37 mouse cellular contexts compared by ENCODE assay signal in the genomic region with DNA sequence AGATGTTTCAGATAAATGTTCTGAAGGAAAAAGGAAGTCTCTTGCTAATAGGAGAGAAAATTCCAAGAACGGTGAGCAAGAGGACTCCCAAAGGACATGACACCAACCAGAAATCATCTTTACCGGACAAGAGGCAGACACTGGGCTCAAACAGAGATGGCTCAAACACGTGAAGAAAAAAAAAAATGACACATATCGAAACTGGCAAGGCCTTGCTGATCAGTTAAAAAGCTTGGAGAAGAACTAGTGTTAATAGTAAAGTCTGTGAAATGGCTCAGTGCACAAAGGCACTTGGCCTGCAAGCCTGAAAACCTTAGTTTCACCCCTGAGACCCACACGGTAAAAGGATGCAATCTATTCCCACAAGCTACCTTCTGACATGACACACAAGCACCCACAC. TPM values are rescaled to one million over a fixed set of nuclear protein-coding genes. Genes with fewer than 3 reads are reported as not detected.
"Had no signal": no experiment of that assay in that cellular context is flagged by ENCODE, and none has a peak within 500 bp of the region (broad histone marks: within the 10 kb centered on the region; RNA-seq: fewer than 3 reads in every experiment).

No protein-coding gene starts in this region.

- H3K4me1 ChIP-seq: heart, embryonic 12.5 days; heart, embryonic 13.5 days; heart, embryonic 15.5 days; hindbrain, embryonic 10.5 days; hindbrain, embryonic 12.5 days; hindbrain, embryonic 13.5 days; hindbrain, embryonic 15.5 days; intestine, embryonic 15.5 days; kidney, embryonic 15.5 days had no signal

- DNase-seq: heart, postnatal 10 days; heart, postnatal 14 days; heart, postnatal 36 days; heart, postnatal 4 days; kidney, adult 11 months; kidney, adult 18-20 months; kidney, adult 2 months; kidney, adult 8-10 months; kidney, adult 9 months; kidney, postnatal 10 days; kidney, postnatal 14 days; kidney, postnatal 25 days; kidney, postnatal 36 days; kidney, postnatal 4 days; layer of hippocampus, adult 9-11 months; layer of hippocampus, postnatal 36 days had no signal

- ATAC-seq: hindbrain, embryonic 16.5 days; hindbrain, postnatal 0 days; inflammation-experienced regulatory T-cells, adult 6 months; intestine, embryonic 15.5 days; intestine, postnatal 0 days had no signal

- H3K27ac ChIP-seq: heart, embryonic 13.5 days; heart, embryonic 15.5 days; hindbrain, embryonic 10.5 days; hindbrain, embryonic 12.5 days; hindbrain, embryonic 13.5 days; hindbrain, embryonic 14.5 days; hindbrain, embryonic 15.5 days; hindbrain, postnatal 0 days; intestine, embryonic 15.5 days; kidney, embryonic 15.5 days; kidney, postnatal 0 days; layer of hippocampus, adult 2 months; left cerebral cortex, adult 2 months had no signal

- H3K4me3 ChIP-seq: heart, embryonic 12.5 days; heart, embryonic 13.5 days; heart, embryonic 15.5 days; hindbrain, embryonic 10.5 days; hindbrain, embryonic 12.5 days; hindbrain, embryonic 13.5 days; hindbrain, embryonic 15.5 days; intestine, embryonic 15.5 days; kidney, embryonic 15.5 days; layer of hippocampus, adult 2 months; left cerebral cortex, adult 2 months had no signal

- H3K9ac ChIP-seq: heart, embryonic 12.5 days; heart, embryonic 13.5 days; heart, embryonic 15.5 days; hindbrain, embryonic 12.5 days; hindbrain, embryonic 13.5 days; hindbrain, embryonic 14.5 days; hindbrain, embryonic 15.5 days; intestine, embryonic 15.5 days; kidney, embryonic 15.5 days had no signal

- H3K4me2 ChIP-seq: heart, embryonic 12.5 days; heart, embryonic 13.5 days; heart, embryonic 15.5 days; hindbrain, embryonic 12.5 days; hindbrain, embryonic 13.5 days; hindbrain, embryonic 14.5 days; hindbrain, embryonic 15.5 days; intestine, embryonic 15.5 days; kidney, embryonic 15.5 days had no signal

- H3K36me3 ChIP-seq: heart, embryonic 12.5 days; heart, embryonic 13.5 days; heart, embryonic 15.5 days; hindbrain, embryonic 10.5 days; hindbrain, embryonic 12.5 days; hindbrain, embryonic 13.5 days; hindbrain, embryonic 15.5 days; intestine, embryonic 15.5 days; kidney, embryonic 15.5 days had no signal

- H3K27me3 ChIP-seq: heart, embryonic 12.5 days; heart, embryonic 13.5 days; heart, embryonic 15.5 days; hindbrain, embryonic 12.5 days; hindbrain, embryonic 13.5 days; hindbrain, embryonic 15.5 days; intestine, embryonic 15.5 days; kidney, embryonic 15.5 days had no signal

- H3K9me3 ChIP-seq: heart, embryonic 12.5 days; heart, embryonic 13.5 days; heart, embryonic 15.5 days; hindbrain, embryonic 10.5 days; hindbrain, embryonic 12.5 days; hindbrain, embryonic 13.5 days; hindbrain, embryonic 15.5 days; intestine, embryonic 15.5 days; kidney, embryonic 15.5 days had no signal

RNA-seq across cellular contexts. Expression of gene Il31ra, which starts 23.4 kb away (rescaled TPM):
- total RNA-seq: heart, postnatal 25 days; heart, postnatal 36 days; heart, postnatal 4 days; hindbrain, postnatal 0 days had no signal
- polyA plus RNA-seq: heart, postnatal 0 days; hindbrain, embryonic 10.5 days; hindbrain, embryonic 11.5 days; hindbrain, embryonic 12.5 days; hindbrain, postnatal 0 days; large intestine, adult 2 months had no signal
